Comparison of ENCODE assay signal across 9 mouse cellular contexts in genomic region chr17:64130356-64130755, GRCm38 (mm10).
A peak's percentile ranks its signal among the peaks of the same experiment; 100 is the strongest.
DNase-seq lines count a peak whose midpoint lies in the region; ATAC-seq and TF ChIP-seq lines count a peak whose summit lies in the region.
"Had no signal": no experiment of that assay in that cellular context is flagged by ENCODE, and none has a peak within 500 bp of the region (broad histone marks: within the 10 kb centered on the region; RNA-seq: fewer than 3 reads in every experiment).

No protein-coding gene starts in this region.

- H3K27ac ChIP-seq in lung, embryonic 16.5 days (ENCODE audit: low read length), result no peak overlapping the region
- H3K27ac ChIP-seq in cerebellum, adult 2 months (ENCODE audit: insufficient read depth, low read length), result no peak overlapping the region
- H3K27ac ChIP-seq in heart, embryonic 16.5 days (ENCODE audit: low read length), result peak overlapping the region; percentile 15
- H3K27ac ChIP-seq in intestine, embryonic 15.5 days, result no peak overlapping the region

- no peak for TF ChIP-seq CTCF in cerebellum, adult 2 months (IDR thresholded peaks at IDR 0.05; ENCODE audit: borderline replicate concordance, insufficient read depth, low read depth, low read length)

- peak; percentile 64 for ATAC-seq in lung, embryonic 16.5 days (ENCODE audit: low read depth)
- ATAC-seq in heart, embryonic 16.5 days (replicated peaks; ENCODE audit: extremely low read depth, insufficient read depth, low FRiP score), result peak; percentile 45; the same call in 1 of the 2 replicates
- no peak for ATAC-seq in intestine, embryonic 15.5 days

- H3K4me2 ChIP-seq in lung, embryonic 16.5 days (ENCODE audit: low read depth, low read length), result no peak overlapping the region
- no peak overlapping the region for H3K4me2 ChIP-seq in heart, embryonic 16.5 days (ENCODE audit: low read depth, low read length)
- no peak overlapping the region for H3K4me2 ChIP-seq in intestine, embryonic 15.5 days (replicated peaks)

- no peaks in the 10 kb centered on the region for H3K36me3 ChIP-seq in lung, embryonic 16.5 days (ENCODE audit: control insufficient read depth, insufficient read depth, low read length)
- H3K36me3 ChIP-seq in heart, embryonic 16.5 days (ENCODE audit: control insufficient read depth, insufficient read depth), result no peaks in the 10 kb centered on the region
- no peaks in the 10 kb centered on the region for H3K36me3 ChIP-seq in intestine, embryonic 15.5 days

- no peak overlapping the region for H3K9ac ChIP-seq in lung, embryonic 16.5 days (ENCODE audit: low read length)
- no peak overlapping the region for H3K9ac ChIP-seq in heart, embryonic 16.5 days (ENCODE audit: low read length)
- H3K9ac ChIP-seq in intestine, embryonic 15.5 days, result no peak overlapping the region

- intact Hi-C loops in left cerebral cortex, postnatal 25 days (cut with DNase I), result no loop called here

- DNase-seq in lung, postnatal 14 days, result no peak
- DNase-seq in cerebellum, adult 2 months, result peak; percentile 69 to 89
- DNase-seq in left cerebral cortex, postnatal 25 days (ENCODE audit: low spot score in 2 of 2), result peak; percentile 63 to 94
- DNase-seq in gastrocnemius, adult 8-10 months (ENCODE audit: low spot score in 2 of 2), result no peak
- no peak for DNase-seq in embryo, embryonic 9.5 days (ENCODE audit: extremely low spot score)

- TF ChIP-seq POLR2A in cerebellum, adult 2 months (IDR thresholded peaks at IDR 0.05; ENCODE audit: borderline replicate concordance, insufficient read depth, low read length), result no peak

- no peaks in the 10 kb centered on the region for H3K27me3 ChIP-seq in lung, embryonic 16.5 days (ENCODE audit: control insufficient read depth, insufficient read depth, low read depth, low read length)
- H3K27me3 ChIP-seq in cerebellum, adult 2 months (ENCODE audit: control insufficient read depth, insufficient read depth, low read length), result no peaks in the 10 kb centered on the region
- H3K27me3 ChIP-seq in heart, embryonic 16.5 days (ENCODE audit: control insufficient read depth, insufficient read depth, low read length), result no peaks in the 10 kb centered on the region
- H3K27me3 ChIP-seq in intestine, embryonic 15.5 days (replicated peaks), result no peaks in the 10 kb centered on the region

- WGBS in lung, embryonic 16.5 days, result 47% methylated on average over 3 of the region's 3 CpGs
- WGBS in cerebellum, adult 2 months, result 6% methylated on average over 3 of the region's 3 CpGs
- 49% methylated on average over 3 of the region's 3 CpGs for WGBS in heart, embryonic 16.5 days
- WGBS in intestine, embryonic 15.5 days, result 73% methylated on average over 3 of the region's 3 CpGs

- H3K4me1 ChIP-seq in lung, embryonic 16.5 days (replicated peaks; ENCODE audit: control insufficient read depth, insufficient read depth, low read length), result peaks cover 2% of the 10 kb centered on the region; the same call in 1 of the 2 replicates
- peaks cover 14% of the 10 kb centered on the region for H3K4me1 ChIP-seq in cerebellum, adult 2 months (ENCODE audit: control insufficient read depth, insufficient read depth, low read length)
- H3K4me1 ChIP-seq in heart, embryonic 16.5 days (ENCODE audit: control insufficient read depth, insufficient read depth, low read length), result peaks cover 12% of the 10 kb centered on the region
- H3K4me1 ChIP-seq in intestine, embryonic 15.5 days (replicated peaks), result no peaks in the 10 kb centered on the region

- H3K4me3 ChIP-seq in lung, embryonic 16.5 days (ENCODE audit: low read length), result no peak overlapping the region
- H3K4me3 ChIP-seq in cerebellum, adult 2 months (replicated peaks; ENCODE audit: insufficient read depth, low read depth, low read length), result no peak overlapping the region
- H3K4me3 ChIP-seq in heart, embryonic 16.5 days (ENCODE audit: low read length), result no peak overlapping the region
- no peak overlapping the region for H3K4me3 ChIP-seq in intestine, embryonic 15.5 days (replicated peaks)
- H3K4me3 ChIP-seq: myocyte had no signal

- H3K9me3 ChIP-seq in lung, embryonic 16.5 days (ENCODE audit: control insufficient read depth, low read length), result no peaks in the 10 kb centered on the region
- H3K9me3 ChIP-seq in heart, embryonic 16.5 days (replicated peaks; ENCODE audit: control insufficient read depth, low read length), result no peaks in the 10 kb centered on the region
- H3K9me3 ChIP-seq in intestine, embryonic 15.5 days, result no peaks in the 10 kb centered on the region

Comparison
In these comparisons a context has a peak if more than half of its experiments do, and no peak if none do; other contexts are left out.
1. DNase-seq: peak in cerebellum, adult 2 months (2 of 2) and left cerebral cortex, postnatal 25 days (2 of 2); none in lung, postnatal 14 days (single experiment), gastrocnemius, adult 8-10 months (0 of 2) and embryo, embryonic 9.5 days (single experiment).